Mouse (Mus musculus) MEL (cell line): ENCODE results near the gene Gm37240. TPM values are rescaled to one million over a fixed set of nuclear protein-coding genes. Genes with fewer than 3 reads are reported as not detected.

Source experiments
- DNase-seq: peaks from one replicate; pipeline ENCODE4 v3.0.0; 2011; ENCODE audit warnings: low read depth, low spot score
- H3K27ac ChIP-seq: 2 replicates; pipeline ENCODE4 v1.5.1; 2012; ENCODE audit warnings: low read depth, mild to moderate bottlenecking, control low read depth, low read length, moderate library complexity; ENCODE audit not compliant: control insufficient read depth
- H3K27me3 ChIP-seq, 2 experiments: fragments of 150-350 bp in 1 of 2; sonication (generic) in 1 of 2; 2 replicates each; pipeline ENCODE4 v1.6.1; 2012; ENCODE audit warnings: low read length in 2 of 2, mild to moderate bottlenecking in 2 of 2, improper control_type of control experiment in 1 of 2, moderate library complexity in 1 of 2; ENCODE audit not compliant: insufficient read depth in 2 of 2, control insufficient read depth in 1 of 2
- H3K36me3 ChIP-seq, 2 experiments: 2 replicates each; pipeline ENCODE4 v1.6.1; 2012 to 2014; ENCODE audit warnings: low read length in 2 of 2, improper control_type of control experiment in 1 of 2, inconsistent platforms in 1 of 2, mild to moderate bottlenecking in 1 of 2; ENCODE audit not compliant: insufficient read depth in 2 of 2, control insufficient read depth in 1 of 2
- H3K4me1 ChIP-seq, 2 experiments: fragments of 150-350 bp in 1 of 2; sonication (generic) in 1 of 2; 2 replicates each; pipeline ENCODE4 v1.6.1; 2012; ENCODE audit warnings: low read length in 2 of 2, improper control_type of control experiment in 1 of 2, mild to moderate bottlenecking in 1 of 2; ENCODE audit not compliant: insufficient read depth in 2 of 2, control insufficient read depth in 1 of 2
- H3K4me3 ChIP-seq, 2 experiments: fragments of 150-350 bp in 1 of 2; sonication (generic) in 1 of 2; 2 replicates each; pipeline ENCODE4 v1.5.1; 2012; ENCODE audit warnings: low read depth in 2 of 2, low read length in 2 of 2, mild to moderate bottlenecking in 2 of 2, moderate library complexity in 2 of 2, control low read depth in 1 of 2, improper control_type of control experiment in 1 of 2; ENCODE audit not compliant: control insufficient read depth in 1 of 2, insufficient read depth in 1 of 2
- H3K79me2 ChIP-seq: 2 replicates; pipeline ENCODE4 v1.6.1; 2012; ENCODE audit warnings: mild to moderate bottlenecking, low read length, moderate library complexity; ENCODE audit not compliant: control insufficient read depth, poor library complexity, insufficient read depth
- H3K9ac ChIP-seq: 2 replicates; pipeline ENCODE4 v1.6.1; 2012; ENCODE audit warnings: low read depth, mild to moderate bottlenecking, control low read depth, low read length, moderate library complexity; ENCODE audit not compliant: control insufficient read depth, poor library complexity, severe bottlenecking
- H3K9me3 ChIP-seq: fragments of 150-350 bp; sonication (generic); replicated peaks from 2 replicates; pipeline ENCODE4 v1.6.1; 2012; ENCODE audit warnings: mild to moderate bottlenecking, low read length, improper control_type of control experiment, moderate library complexity; ENCODE audit not compliant: insufficient read depth
- BHLHE40 ChIP-seq: IDR thresholded peaks from 2 replicates; pipeline ENCODE4 v1.6.1; 2012; ENCODE audit warnings: low read depth, mild to moderate bottlenecking, inconsistent platforms, low read length, improper control_type of control experiment, borderline replicate concordance
- CHD2 ChIP-seq: IDR thresholded peaks from 2 replicates; pipeline ENCODE4 v1.6.1; 2011; ENCODE audit warnings: low read length, improper control_type of control experiment
- CTCF ChIP-seq, 3 experiments: IDR thresholded peaks in 2 of 3; conservative IDR thresholded peaks in 1 of 3; 2 replicates each; pipeline ENCODE4 v1.5.1; 2011 to 2012; ENCODE audit warnings: low read length in 3 of 3, low read depth in 2 of 3, mild to moderate bottlenecking in 2 of 3, improper control_type of control experiment in 1 of 3, inconsistent platforms in 1 of 3, mixed read lengths in 1 of 3, moderate library complexity in 1 of 3; ENCODE audit not compliant: control insufficient read depth in 1 of 3, insufficient read depth in 1 of 3, poor library complexity in 1 of 3, severe bottlenecking in 1 of 3
- E2F4 ChIP-seq: IDR thresholded peaks from 2 replicates; pipeline ENCODE4 v1.6.1; 2011; ENCODE audit warnings: low read depth, low read length, improper control_type of control experiment, borderline replicate concordance
- EP300 ChIP-seq, 2 experiments: IDR thresholded peaks; 2 replicates each; pipeline ENCODE4 v1.6.1; 2011; ENCODE audit warnings: improper control_type of control experiment in 2 of 2, low read length in 2 of 2, low read depth in 1 of 2, mild to moderate bottlenecking in 1 of 2
- ETS1 ChIP-seq: IDR thresholded peaks from 2 replicates; pipeline ENCODE4 v1.6.1; 2012; ENCODE audit warnings: low read depth, mild to moderate bottlenecking, inconsistent platforms, low read length, improper control_type of control experiment, moderate library complexity
- GABPA ChIP-seq: IDR thresholded peaks from 2 replicates; pipeline ENCODE4 v1.6.1; 2012; ENCODE audit warnings: low read depth, mild to moderate bottlenecking, inconsistent platforms, low read length, improper control_type of control experiment, moderate library complexity
- GATA1 ChIP-seq: IDR thresholded peaks from 2 replicates; pipeline ENCODE4 v1.6.1; 2011; ENCODE audit warnings: low read depth, low read length, improper control_type of control experiment
- MAFK ChIP-seq: IDR thresholded peaks from 2 replicates; pipeline ENCODE4 v1.6.1; 2011; ENCODE audit warnings: low read depth, mild to moderate bottlenecking, low read length, improper control_type of control experiment, borderline replicate concordance
- MAX ChIP-seq: IDR thresholded peaks from 2 replicates; pipeline ENCODE4 v1.6.1; 2011; ENCODE audit warnings: low read length, improper control_type of control experiment
- MAZ ChIP-seq: IDR thresholded peaks from 2 replicates; pipeline ENCODE4 v1.6.1; 2012; ENCODE audit warnings: low read depth, mild to moderate bottlenecking, inconsistent platforms, low read length, improper control_type of control experiment
- MXI1 ChIP-seq: IDR thresholded peaks from 2 replicates; pipeline ENCODE4 v1.6.1; 2011; ENCODE audit warnings: mild to moderate bottlenecking, low read depth, low read length, improper control_type of control experiment
- MYB ChIP-seq: IDR thresholded peaks from 2 replicates; pipeline ENCODE4 v1.6.1; 2011; ENCODE audit warnings: mild to moderate bottlenecking, low read depth, low read length, improper control_type of control experiment
- MYC ChIP-seq: IDR thresholded peaks from 2 replicates; pipeline ENCODE4 v1.6.1; 2011; ENCODE audit warnings: low read depth, mild to moderate bottlenecking, low read length, improper control_type of control experiment, moderate library complexity
- NELFE ChIP-seq: IDR thresholded peaks from 2 replicates; pipeline ENCODE4 v1.6.1; 2011; ENCODE audit warnings: low read depth, low read length, improper control_type of control experiment
- NRF1 ChIP-seq: IDR thresholded peaks from 2 replicates; pipeline ENCODE4 v1.6.1; 2014; ENCODE audit warnings: low read depth, mild to moderate bottlenecking, inconsistent platforms, low read length, improper control_type of control experiment, moderate library complexity; ENCODE audit not compliant: poor library complexity, insufficient read depth, severe bottlenecking
- POLR2A ChIP-seq, 2 experiments: IDR thresholded peaks; 2 replicates each; pipeline ENCODE4 v1.6.1; 2011 to 2012; ENCODE audit warnings: low read length in 2 of 2, mild to moderate bottlenecking in 2 of 2, control low read depth in 1 of 2, improper control_type of control experiment in 1 of 2, low read depth in 1 of 2, moderate library complexity in 1 of 2; ENCODE audit not compliant: control insufficient read depth in 1 of 2, insufficient read depth in 1 of 2, poor library complexity in 1 of 2
- POLR2AphosphoS2 ChIP-seq: IDR thresholded peaks from 2 replicates; pipeline ENCODE4 v1.6.1; 2011; ENCODE audit warnings: low read length, improper control_type of control experiment
- SIN3A ChIP-seq: IDR thresholded peaks from 2 replicates; pipeline ENCODE4 v1.6.1; 2012; ENCODE audit warnings: low read length, improper control_type of control experiment, inconsistent platforms
- SMC3 ChIP-seq: IDR thresholded peaks from 2 replicates; pipeline ENCODE4 v1.6.1; 2011; ENCODE audit warnings: low read depth, low read length, improper control_type of control experiment
- TBP ChIP-seq: IDR thresholded peaks from 2 replicates; pipeline ENCODE4 v1.8.0; 2011; ENCODE audit warnings: low read depth, low read length, improper control_type of control experiment
- TCF12 ChIP-seq: IDR thresholded peaks from 2 replicates; pipeline ENCODE4 v1.6.1; 2014; ENCODE audit warnings: low read depth, mild to moderate bottlenecking, inconsistent platforms, low read length, improper control_type of control experiment, moderate library complexity
- USF2 ChIP-seq, 2 experiments: IDR thresholded peaks; 2 replicates each; pipeline ENCODE4 v1.6.1; 2011 to 2012; ENCODE audit warnings: improper control_type of control experiment in 2 of 2, low read length in 2 of 2, borderline replicate concordance in 1 of 2, inconsistent platforms in 1 of 2, low read depth in 1 of 2, mild to moderate bottlenecking in 1 of 2; ENCODE audit not compliant: insufficient read depth in 1 of 2
- ZC3H11A ChIP-seq: IDR thresholded peaks from 2 replicates; pipeline ENCODE4 v1.6.1; 2012; ENCODE audit warnings: low read depth, mild to moderate bottlenecking, inconsistent platforms, low read length, improper control_type of control experiment
- ZNF384 ChIP-seq: IDR thresholded peaks from 2 replicates; pipeline ENCODE4 v1.6.1; 2012; ENCODE audit warnings: low read depth, mild to moderate bottlenecking, inconsistent platforms, low read length, improper control_type of control experiment
- polyA plus RNA-seq, 2 experiments: library from polyadenylated mRNA; stranded (reverse) in 1 of 2; unstranded in 1 of 2; fragments of >175 nt in 1 of 2; fragments of >200 nt in 1 of 2; gene quantifications; 2 replicates each; pipeline versions ENCODE4 v1.2.1 to v1.2.4; 2012; ENCODE audit warnings: low replicate concordance in 2 of 2, low read depth in 1 of 2; ENCODE audit not compliant: insufficient read length in 2 of 2, insufficient read depth in 1 of 2, missing spikeins in 1 of 2
- total RNA-seq: library from RNA; depleted of rRNA; stranded (reverse); fragments of 300-350 nt; gene quantifications from 2 replicates; pipeline ENCODE4 v1.2.3, GENCODE M21; 2012

The Gm37240 gene
- total and polyA plus RNA-seq, 3 experiments: 0.04 TPM; not detected in 2

- Histone ChIP-seq H3K9ac (no peak overlapping the region), H3K4me3 (no peak overlapping the region), H3K79me2 (no peaks in the 10 kb centered on the region), H3K9me3 (no peaks in the 10 kb centered on the region), H3K27me3 (no peaks in the 10 kb centered on the region), H3K36me3 (peaks cover 0 to 5% of the 10 kb centered on the region in 2 experiments; a peak in 2 of 4 replicates), H3K4me1 (peaks cover 4 to 23% of the 10 kb centered on the region in 2 experiments), H3K27ac (no peak overlapping the region)
- no peak for DNase-seq
- TF ChIP-seq USF2 (IDR thresholded peaks at IDR 0.05; ENCODE audit: borderline replicate concordance in 1 of 2, insufficient read depth in 1 of 2, low read depth in 1 of 2, low read length in 2 of 2): no peak
- TF ChIP-seq MAX: no peak
- no peak for TF ChIP-seq E2F4
- no peak for TF ChIP-seq GATA1
- no peak for TF ChIP-seq CHD2
- no peak for TF ChIP-seq ETS1
- no peak for TF ChIP-seq GABPA
- TF ChIP-seq ZC3H11A: no peak
- no peak for TF ChIP-seq BHLHE40
- no peak for TF ChIP-seq ZNF384
- no peak for TF ChIP-seq CTCF (IDR thresholded peaks at IDR 0.05 in 2 of 3, conservative IDR thresholded peaks at IDR 0.05 in 1 of 3; ENCODE audit: control insufficient read depth in 1 of 3, insufficient read depth in 1 of 3, low read depth in 2 of 3, low read length in 3 of 3, poor library complexity in 1 of 3, severe bottlenecking in 1 of 3)
- TF ChIP-seq POLR2AphosphoS2: no peak
- no peak for TF ChIP-seq TCF12
- TF ChIP-seq EP300 (IDR thresholded peaks at IDR 0.05; ENCODE audit: low read depth in 1 of 2, low read length in 2 of 2): no peak
- TF ChIP-seq POLR2A (IDR thresholded peaks at IDR 0.05; ENCODE audit: control insufficient read depth in 1 of 2, insufficient read depth in 1 of 2, low read depth in 1 of 2, low read length in 2 of 2, poor library complexity in 1 of 2): no peak
- TF ChIP-seq MYB: no peak
These were observed 1207.8 kb downstream of the Gm37240 start for GRCm38 (mm10) chr3:84679542-84679941.

- H3K9me3 ChIP-seq: no peaks in the 10 kb centered on the region
- H3K79me2 ChIP-seq: no peaks in the 10 kb centered on the region
- H3K9ac ChIP-seq: peak overlapping the region; percentile 9; the same call in 1 of the 2 replicates
- peaks cover 0 to 5% of the 10 kb centered on the region in 2 experiments; a peak in 2 of 4 replicates for H3K36me3 ChIP-seq
- TF ChIP-seq POLR2A (IDR thresholded peaks at IDR 0.05; ENCODE audit: control insufficient read depth in 1 of 2, insufficient read depth in 1 of 2, low read depth in 1 of 2, low read length in 2 of 2, poor library complexity in 1 of 2) (no peak), SIN3A (peak; percentile 51; the same call in 1 of the 2 replicates), MAX (peak; percentile 91), MAFK (no peak), E2F4 (no peak), MXI1 (peak; percentile 80), TBP (peak; percentile 56; the same call in 1 of the 2 replicates), MYC (peak; percentile 97), ZNF384 (peak; percentile 98), EP300 (IDR thresholded peaks at IDR 0.05; ENCODE audit: low read depth in 1 of 2, low read length in 2 of 2) (peak; percentile 68 to 69), ETS1 (peak; percentile 69), NRF1 (peak; percentile 59), SMC3 (peak; percentile 38), NELFE (no peak), GATA1 (peak; percentile 62), TCF12 (peak; percentile 65; the same call in 1 of the 2 replicates), MAZ (no peak)
- peaks cover 4 to 23% of the 10 kb centered on the region in 2 experiments for H3K4me1 ChIP-seq
- DNase-seq: peak; percentile 86
- H3K4me3 ChIP-seq: peak overlapping the region in 1 of 2 experiments; percentile 4; a peak in 1 of 4 replicates
- peak overlapping the region; percentile 67 for H3K27ac ChIP-seq
- no peaks in the 10 kb centered on the region for H3K27me3 ChIP-seq
These were observed 1208.4 kb downstream of the Gm37240 start for GRCm38 (mm10) chr3:84678891-84679290.
